Mouse (Mus musculus): ENCODE measurements at regions not wholly inside any gene's neighbourhood (a gene's known extent, or its start where the extent isn't known, plus 50 kb on each side); places are given as distances from the start of the nearest gene placed in this dataset.
"Not testable (repeated sequence)": the region's sequence is repeated elsewhere in the genome, so short reads cannot be mapped to it uniquely, and the experiment has no call there.

DNA sequence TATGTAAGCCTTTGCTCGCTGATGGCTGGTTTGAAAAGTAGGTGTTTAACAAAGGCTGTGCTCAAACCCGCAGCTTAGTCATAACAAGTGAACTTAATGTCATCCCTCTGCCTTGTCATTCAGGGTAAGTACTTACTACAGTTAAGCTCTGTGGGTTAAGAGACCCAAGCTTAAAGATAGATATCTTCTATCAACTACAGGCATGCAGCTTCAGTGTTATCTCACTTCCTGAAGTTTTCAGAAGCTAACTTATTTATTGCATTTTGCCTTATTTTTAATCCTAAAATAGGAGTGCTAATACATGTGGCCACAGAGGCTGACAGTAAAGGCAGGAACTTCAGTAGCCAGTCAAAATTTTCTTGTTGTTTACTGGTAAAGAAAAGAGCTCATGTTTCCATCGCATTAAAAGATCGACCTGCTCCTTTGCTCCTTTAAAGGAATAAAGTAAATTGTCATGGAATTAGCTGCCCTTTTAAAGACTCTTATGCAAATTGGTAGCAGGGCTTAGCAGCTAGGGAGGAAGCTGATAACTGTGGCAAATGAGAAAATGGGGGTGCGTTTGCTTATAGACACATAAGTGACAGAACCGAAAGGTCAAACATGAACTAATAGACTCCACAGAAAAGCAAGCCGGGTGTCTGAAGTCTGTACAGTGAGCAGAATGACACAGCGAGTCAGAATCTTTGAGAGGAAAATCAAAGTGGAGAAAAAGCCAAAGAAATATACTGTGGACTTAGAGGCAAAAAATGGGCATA, 55.9 kb upstream of the Inpp4b start:
- no peak for DNase-seq (ENCODE audit: low spot score in 2 of 2)
- intact Hi-C loops (cut with DNase I), result no loop called here

DNA sequence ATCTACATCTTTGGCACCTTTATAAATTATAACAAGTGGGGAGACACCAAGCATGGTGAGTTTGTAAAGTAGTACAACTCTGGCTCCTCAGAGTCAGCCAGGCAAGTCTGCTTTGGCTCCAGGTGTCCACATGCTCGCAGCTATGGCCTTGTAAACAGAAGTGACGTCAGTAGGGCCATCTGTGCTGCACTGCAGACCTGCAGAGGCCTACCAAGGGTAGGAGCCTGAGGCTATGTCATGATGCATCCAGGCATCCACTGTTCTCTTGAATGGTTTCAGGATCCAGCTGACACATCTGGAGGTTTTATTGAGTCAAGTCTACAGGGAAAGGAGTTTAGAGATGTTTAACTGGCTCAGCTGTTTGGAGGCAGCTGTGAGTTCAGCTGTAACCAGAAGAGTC, 82.3 kb upstream of the Inpp4b start:
- intact Hi-C loops (cut with DNase I), result no loop called here
- DNase-seq (ENCODE audit: low spot score in 2 of 2), result no peak

DNA sequence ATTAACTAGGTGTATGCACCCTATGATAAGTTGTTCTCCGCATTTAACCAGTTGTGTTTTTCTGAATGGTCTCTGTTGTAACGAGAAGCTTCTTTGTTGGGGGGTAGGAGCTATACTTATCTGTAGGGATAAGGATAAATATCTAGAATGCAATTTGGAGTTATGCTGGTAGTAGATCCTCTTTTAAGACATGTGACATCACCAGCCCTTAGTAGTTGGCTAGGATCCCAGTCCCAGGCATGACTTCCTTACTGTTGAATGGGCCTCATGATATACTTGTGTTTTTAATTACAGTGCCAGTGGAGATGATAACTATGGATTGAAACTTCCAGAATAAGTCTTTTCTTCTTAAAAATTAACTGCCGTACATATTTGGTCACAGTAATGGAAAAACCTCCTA, 118.5 kb upstream of the Inpp4b start:
- intact Hi-C loops (cut with DNase I), result no loop called here
- no peak for DNase-seq (ENCODE audit: low spot score in 2 of 2)

DNA sequence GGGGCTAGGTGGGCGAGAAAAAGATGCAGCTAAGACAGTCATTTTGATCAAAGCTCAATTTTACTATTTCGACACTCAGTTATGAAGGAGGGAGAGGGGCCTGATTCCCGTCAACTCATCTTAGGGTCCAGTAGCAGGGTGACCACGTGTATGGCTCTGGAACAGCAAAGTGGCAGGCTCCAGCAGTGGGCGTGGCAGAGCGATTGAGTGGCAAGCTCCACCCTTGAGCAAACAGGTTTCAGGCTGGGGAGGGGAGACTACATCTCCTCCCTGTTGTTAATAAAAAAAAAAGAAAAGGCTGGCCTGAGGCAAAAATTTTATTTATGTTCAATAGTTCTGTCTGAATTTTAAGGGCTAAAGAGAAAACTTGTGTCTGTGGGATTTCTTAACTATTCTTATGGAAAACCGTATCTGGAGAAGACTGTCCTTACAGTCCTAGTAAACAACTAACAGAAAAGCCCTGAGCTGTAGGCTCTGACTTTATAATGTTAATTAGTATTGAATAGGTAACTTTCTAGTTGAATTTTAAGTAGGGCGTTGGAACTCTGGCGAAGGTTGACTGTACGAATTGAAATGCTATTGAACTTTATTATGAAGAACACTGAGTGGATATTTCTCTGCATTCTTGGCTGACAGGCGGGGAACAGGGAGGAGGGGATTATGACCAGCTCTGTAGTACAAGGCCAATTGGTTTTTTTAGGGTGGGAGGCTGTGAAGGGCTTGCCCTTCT, 155.1 kb upstream of the Inpp4b start:
- intact Hi-C loops (cut with DNase I); DNase-seq (ENCODE audit: low spot score in 2 of 2): not testable (repeated sequence)

DNA sequence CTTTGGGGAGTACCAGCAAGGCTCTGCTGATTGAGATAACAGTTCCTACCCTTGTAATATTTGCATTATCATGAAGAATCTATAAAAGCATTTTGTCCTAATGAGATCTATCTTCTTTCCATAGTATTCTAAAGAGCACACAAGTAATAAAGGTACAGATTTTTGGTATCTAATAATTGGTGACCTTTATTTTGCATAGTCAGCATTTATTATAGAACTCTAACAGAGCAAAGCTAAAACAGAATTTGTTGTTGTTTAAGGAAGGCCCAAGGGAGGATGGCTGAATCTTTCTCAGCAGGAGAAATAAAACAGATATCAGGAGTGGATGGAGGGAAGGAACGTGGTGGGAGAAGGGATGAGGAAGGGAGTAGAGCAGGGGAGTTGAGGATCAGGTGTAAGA, 160.8 kb upstream of the Usp38 start:
- intact Hi-C loops (cut with DNase I), result no loop called here
- no peak for DNase-seq (ENCODE audit: low spot score in 2 of 2)

DNA sequence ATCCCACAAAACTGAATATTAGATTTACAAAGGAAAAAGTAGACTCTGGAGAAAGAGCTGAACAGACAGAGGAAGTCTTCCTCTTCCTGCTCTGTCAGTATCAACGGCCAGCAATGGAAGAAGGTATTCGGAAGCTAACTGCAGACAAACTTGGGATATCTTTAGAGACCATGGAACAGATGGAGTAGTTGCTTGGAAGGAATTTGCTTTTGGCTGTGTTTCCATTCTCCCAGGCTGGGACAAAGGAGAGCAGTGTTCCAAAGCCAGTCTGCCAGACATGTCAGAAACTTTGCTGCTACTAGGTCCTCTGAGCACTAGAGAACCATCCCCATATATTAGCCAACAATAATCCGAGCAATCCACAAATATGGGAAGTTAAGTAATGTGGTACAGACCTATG, 132.5 kb upstream of the Usp38 start:
- peak in 1 of 2 experiments; percentile 46 for DNase-seq (ENCODE audit: low spot score in 2 of 2)
- intact Hi-C loops (cut with DNase I), result no loop called here

DNA sequence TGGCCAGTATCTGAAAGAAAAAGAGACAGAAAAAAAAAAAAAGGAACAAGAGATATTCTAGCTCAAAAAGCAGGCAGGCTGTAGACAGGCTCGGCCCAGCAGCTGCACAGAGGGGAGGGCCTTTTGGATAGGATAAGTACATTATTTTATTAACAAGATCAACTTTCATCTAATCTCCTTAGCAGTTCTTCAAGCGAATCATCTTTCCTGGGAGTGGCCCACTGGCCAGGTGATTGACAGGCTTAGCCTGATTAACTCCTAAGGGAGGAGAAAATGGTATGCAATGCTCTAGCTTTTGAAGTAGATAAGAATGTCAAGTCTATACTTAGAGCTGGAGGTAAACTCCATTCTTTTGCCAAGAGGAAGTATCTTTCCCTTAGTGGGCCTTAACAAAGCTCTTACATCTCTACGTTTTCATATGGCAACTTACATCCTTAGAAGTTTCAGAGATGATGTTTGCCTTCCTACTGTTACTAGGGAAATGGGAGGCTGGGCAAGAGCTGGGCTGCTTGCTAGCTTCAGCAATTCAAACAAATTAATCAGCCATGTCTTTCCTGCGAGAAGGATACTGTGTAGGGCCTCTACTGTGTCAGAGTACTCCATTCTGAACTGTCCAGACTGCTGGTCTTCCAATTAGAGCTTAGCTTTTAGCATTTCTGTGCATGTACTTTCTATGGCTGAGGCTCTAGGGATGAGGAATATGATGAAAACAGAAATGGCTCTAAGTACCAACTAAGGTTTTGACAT, 92.2 kb upstream of the Usp38 start:
- DNase-seq (ENCODE audit: low spot score in 2 of 2), result no peak
- intact Hi-C loops (cut with DNase I), result no loop called here

DNA sequence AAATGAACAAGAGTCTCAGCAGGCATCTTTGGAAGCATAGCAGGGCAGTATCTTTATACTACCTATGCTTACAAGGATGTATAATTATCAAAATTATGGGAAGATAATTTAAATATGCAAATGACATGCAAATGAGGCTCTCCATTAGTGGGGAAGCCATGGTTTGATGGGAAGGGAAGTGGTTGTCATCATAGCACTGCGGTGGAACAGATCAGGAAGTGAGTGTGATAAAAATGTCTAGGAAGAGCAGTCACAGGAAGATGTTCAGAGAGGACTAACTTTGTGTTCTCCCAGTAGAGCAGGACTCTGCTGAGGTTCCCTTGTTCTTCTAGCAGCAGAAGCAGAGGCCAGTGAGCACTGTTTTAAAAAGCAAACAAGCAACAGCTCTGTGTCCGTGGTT, 84.2 kb upstream of the Usp38 start:
- DNase-seq (ENCODE audit: low spot score in 2 of 2), result no peak
- intact Hi-C loops (cut with DNase I), result no loop called here

DNA sequence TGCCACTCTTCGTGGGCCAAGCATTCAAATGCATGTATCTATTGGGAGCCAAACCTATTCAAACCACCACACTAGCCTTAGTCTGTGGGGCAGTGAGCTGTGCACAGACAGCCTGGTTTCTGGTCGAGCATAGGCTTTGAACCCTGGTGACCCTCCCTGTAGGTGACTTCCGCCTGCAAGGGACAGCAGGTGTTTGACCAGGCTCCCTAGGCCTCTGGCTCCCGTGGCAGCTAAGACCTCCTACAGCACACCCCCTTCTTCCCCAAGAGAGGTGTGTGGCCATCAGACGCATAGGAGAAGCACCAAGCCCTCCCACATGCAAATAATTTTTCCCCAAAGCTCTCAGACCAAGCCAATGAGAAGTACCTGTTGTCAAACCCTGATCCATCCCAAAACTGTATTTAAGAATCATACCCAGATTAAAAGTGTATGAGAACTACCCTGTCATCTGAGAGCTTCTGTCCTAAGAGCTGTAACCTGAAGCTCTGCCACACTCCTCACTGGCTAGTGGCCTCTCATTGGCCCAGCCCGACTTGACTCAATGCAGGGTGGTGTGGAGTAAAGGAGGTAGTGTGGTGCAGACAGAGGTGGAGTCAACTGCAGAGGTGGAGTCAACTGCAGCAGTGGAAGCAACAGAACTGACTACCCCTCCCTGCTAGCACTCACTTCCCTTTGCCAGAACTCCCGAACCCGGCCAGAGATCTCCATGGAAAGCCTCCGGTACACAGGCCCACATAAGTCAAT, 82.5 kb upstream of the Usp38 start:
- intact Hi-C loops (cut with DNase I), result no loop called here
- no peak for DNase-seq (ENCODE audit: low spot score in 2 of 2)

DNA sequence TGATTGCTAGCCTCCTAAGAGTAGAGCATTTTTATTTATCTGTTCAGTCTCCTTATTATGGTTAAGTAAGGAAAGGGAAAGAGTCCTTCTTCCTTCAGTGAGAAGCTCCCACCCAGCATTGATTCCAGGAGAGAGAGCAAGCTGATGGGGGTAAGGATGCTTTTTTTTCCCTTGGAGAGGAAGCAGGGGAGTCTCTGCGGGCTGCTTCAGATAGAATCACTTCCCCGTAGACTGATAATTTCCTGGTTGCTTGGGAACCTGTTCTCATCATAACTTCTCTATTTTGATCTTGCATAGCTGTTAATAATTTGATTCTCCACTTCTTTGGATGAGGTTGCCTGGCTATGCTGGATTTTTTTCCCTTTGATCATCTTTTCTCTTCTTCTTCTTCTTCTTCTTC, 80.5 kb upstream of the Usp38 start:
- intact Hi-C loops (cut with DNase I), result no loop called here
- no peak for DNase-seq (ENCODE audit: low spot score in 2 of 2)

DNA sequence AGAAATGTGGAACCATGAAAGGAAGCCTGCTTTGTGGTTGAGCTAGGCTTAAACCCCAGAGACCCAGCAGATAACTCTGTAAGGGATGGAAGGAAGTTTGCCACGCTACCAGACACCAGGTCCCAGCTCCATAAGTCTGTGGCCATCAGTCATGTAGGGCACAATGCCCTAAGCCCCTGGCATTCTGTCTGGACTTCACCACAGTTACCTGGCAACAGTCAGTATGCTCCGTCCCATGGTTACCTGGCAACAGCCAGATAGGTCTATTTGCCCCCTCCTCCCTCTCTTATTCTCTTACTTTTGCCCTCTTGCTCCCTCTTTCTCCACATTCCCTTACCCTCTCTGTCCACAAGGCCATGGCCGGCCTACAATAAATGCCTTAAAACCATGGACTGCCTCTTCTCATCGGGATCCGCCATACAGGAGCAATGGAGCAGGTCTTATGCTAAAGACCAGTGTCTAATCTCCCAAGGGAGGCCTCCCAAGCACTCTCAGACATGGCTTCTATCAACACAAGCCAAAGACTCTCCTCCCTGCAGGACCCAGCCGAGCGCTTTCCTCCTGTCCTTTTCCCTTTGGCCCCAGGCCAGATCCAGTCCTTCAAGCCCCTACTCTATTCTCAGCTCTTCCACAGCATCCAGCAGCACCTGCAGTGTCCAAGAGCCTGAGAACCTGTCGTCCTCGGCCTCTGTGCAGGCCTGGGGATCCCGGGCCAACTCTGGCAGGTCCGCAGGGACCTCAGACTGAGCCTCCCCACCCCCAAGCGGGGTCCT, 66.3 kb upstream of the Usp38 start:
- no peak for DNase-seq (ENCODE audit: low spot score in 2 of 2)
- intact Hi-C loops (cut with DNase I), result no loop called here

DNA sequence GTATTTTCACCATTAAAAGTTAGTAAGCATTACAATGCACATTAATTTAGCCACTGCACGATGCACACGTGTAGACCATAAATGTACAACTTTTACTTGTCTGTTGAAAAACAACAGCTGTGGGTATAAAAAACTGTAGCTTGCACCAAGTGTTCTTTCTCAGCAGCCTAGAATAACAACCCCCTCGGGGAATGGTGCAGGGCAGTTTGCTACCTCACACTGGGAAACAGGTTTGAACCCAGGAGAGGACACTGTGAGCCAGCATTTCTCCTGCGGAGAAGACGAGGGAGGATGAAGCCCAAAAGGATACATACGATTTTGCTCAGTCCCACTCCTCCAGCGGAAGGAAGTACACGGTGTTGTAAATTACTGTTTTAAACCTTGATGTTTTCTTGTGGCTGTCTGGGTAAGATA, 65.2 kb upstream of the Usp38 start:
- intact Hi-C loops (cut with DNase I), result no loop called here
- DNase-seq (ENCODE audit: low spot score in 2 of 2), result peak; percentile 22 to 32

DNA sequence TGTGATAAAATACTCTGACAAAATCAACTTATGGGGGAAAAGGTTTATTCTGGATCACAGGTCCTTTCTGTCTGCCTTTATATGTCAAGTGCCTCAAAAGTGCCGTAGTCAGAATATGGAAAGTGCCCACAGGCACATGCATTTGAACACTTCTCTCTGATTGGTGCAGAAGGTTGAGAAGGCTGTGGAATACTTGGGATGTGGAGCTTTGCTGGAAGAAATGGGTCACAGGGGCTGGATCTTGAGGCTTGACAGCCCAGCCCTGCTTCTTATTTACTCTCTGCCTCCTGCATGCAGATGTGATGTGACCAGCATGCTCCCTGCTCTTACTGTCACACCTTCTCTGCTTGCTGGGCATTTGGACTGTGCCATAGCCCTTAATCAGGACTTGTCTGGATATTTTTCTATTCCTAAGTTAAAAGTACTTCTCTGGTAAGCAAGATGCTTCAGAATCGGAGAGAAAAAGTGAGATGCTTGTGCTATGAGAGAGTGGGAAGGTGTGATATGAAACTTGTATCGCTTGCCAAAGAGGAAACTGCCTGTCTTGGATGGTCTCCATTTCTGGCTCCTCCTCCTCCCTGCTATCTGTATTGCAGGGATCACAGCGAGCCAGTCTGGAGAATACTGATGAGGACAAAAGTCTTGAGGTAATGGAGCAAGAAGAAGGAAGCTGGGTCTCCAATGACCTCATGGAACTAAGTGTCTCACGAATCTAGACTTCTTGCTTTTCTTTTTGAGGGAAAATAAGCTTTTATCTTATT, 54.5 kb upstream of the Usp38 start:
- intact Hi-C loops (cut with DNase I), result loop anchor here (5.0 to 10.0 kb wide), 4 partner anchors 273 to 1768 kb away; partner anchors contain the start of gene Inpp4b
- DNase-seq (ENCODE audit: low spot score in 2 of 2), result peak; percentile 37 to 80

DNA sequence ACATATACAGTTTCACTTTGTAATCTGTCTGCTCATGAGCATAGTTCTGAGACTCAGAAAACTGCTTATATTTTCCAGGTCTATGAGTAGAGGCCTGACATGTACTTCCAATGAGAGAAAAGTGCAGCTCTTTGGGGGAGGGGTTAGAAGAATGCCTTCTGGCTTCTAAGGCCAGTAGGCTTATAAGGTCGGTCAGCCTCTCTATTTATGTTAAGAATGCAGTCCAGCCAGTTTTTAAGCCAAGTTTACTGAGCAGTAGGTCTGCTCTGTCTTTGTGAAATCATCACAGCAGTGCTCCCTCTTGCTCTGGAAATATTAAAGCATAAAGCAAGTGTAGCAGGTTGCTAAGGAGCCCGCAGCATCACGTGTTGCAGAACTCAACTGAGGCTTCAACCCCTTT, 53.8 kb upstream of the Usp38 start:
- DNase-seq (ENCODE audit: low spot score in 2 of 2), result no peak
- intact Hi-C loops (cut with DNase I), result loop anchor here (5.0 to 10.0 kb wide), 4 partner anchors 274 to 1769 kb away; partner anchors contain the start of gene Inpp4b

DNA sequence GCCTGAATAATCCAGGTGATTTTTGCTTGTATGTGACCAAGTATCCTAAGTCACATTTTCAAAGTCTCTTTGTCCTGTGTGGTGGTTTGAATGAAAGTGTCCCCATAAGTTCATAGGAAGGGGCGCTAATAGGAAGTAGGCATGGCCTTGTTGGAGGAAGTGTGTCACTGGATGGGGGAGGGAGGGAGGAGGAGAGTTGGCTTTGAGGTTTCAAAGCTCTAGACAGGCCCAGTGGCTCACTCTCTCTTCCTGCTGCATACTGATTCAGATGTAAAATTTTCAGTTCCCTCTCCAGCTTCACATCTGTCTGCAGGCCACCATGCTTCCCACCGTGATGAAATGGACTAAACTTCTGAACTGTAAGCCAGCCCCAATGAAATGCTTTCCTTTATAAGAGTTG, 52.0 kb upstream of the Usp38 start:
- intact Hi-C loops (cut with DNase I), result loop anchor here (5.0 to 10.0 kb wide), 4 partner anchors 276 to 1771 kb away; partner anchors contain the start of gene Inpp4b
- DNase-seq (ENCODE audit: low spot score in 2 of 2), result no peak
